Mouse (Mus musculus): ENCODE results near the gene Ctu2. TPM values are rescaled to one million over a fixed set of nuclear protein-coding genes. Genes with fewer than 3 reads are reported as not detected.

Gene Ctu2
- polyA plus RNA-seq, 1 experiment from 2014 or later, result 44.6 TPM

Other genes with a start within 250 kb of the Ctu2 start
- 4.9 and 5.2 TPM in 2 replicates for gene Zfpm1, start 194.0 kb upstream of the Ctu2 start, polyA plus RNA-seq (2015; fragmentation: Nextera tagmentation; extraction: Ambion mirVana)
- not detected in 2 replicates for gene Trhr2, start 115.4 kb upstream of the Ctu2 start, polyA plus RNA-seq (2015; fragmentation: Nextera tagmentation; extraction: Ambion mirVana)
- 53.9 and 54.0 TPM in 2 replicates for gene Zc3h18, start 99.5 kb upstream of the Ctu2 start, polyA plus RNA-seq (2015; fragmentation: Nextera tagmentation; extraction: Ambion mirVana)
- gene Il17c, start 54.1 kb upstream of the Ctu2 start, polyA plus RNA-seq (2015; fragmentation: Nextera tagmentation; extraction: Ambion mirVana), result not detected in 2 replicates
- gene Cyba, start 43.2 kb upstream of the Ctu2 start, polyA plus RNA-seq (2015; fragmentation: Nextera tagmentation; extraction: Ambion mirVana), result 307 and 314 TPM in 2 replicates
- 60.2 and 68.3 TPM in 2 replicates for gene Mvd, start 32.7 kb upstream of the Ctu2 start, polyA plus RNA-seq (2015; fragmentation: Nextera tagmentation; extraction: Ambion mirVana)
- gene Snai3, start 15.4 kb upstream of the Ctu2 start, polyA plus RNA-seq (2015; fragmentation: Nextera tagmentation; extraction: Ambion mirVana), result 0.57 and 0.86 TPM in 2 replicates
- 29.5 and 31.5 TPM in 2 replicates for gene Rnf166, start 79 bp upstream of the Ctu2 start, polyA plus RNA-seq (2015; fragmentation: Nextera tagmentation; extraction: Ambion mirVana)
- 10.8 and 12.2 TPM in 2 replicates for gene Piezo1, start 75.2 kb downstream of the Ctu2 start, polyA plus RNA-seq (2015; fragmentation: Nextera tagmentation; extraction: Ambion mirVana)
- gene Cdt1, start 91.9 kb downstream of the Ctu2 start, polyA plus RNA-seq (2015; fragmentation: Nextera tagmentation; extraction: Ambion mirVana), result 40.3 and 41.8 TPM in 2 replicates
- 545 and 612 TPM in 2 replicates for gene Aprt, start 100.8 kb downstream of the Ctu2 start, polyA plus RNA-seq (2015; fragmentation: Nextera tagmentation; extraction: Ambion mirVana)
- 17.1 and 18.8 TPM in 2 replicates for gene Galns, start 135.3 kb downstream of the Ctu2 start, polyA plus RNA-seq (2015; fragmentation: Nextera tagmentation; extraction: Ambion mirVana)
- 58.0 and 76.0 TPM in 2 replicates for gene Trappc2l, start 135.5 kb downstream of the Ctu2 start, polyA plus RNA-seq (2015; fragmentation: Nextera tagmentation; extraction: Ambion mirVana)
- gene Pabpn1l, start 146.6 kb downstream of the Ctu2 start, polyA plus RNA-seq (2015; fragmentation: Nextera tagmentation; extraction: Ambion mirVana), result not detected in 2 replicates
- gene Cbfa2t3, start 223.0 kb downstream of the Ctu2 start, polyA plus RNA-seq (2015; fragmentation: Nextera tagmentation; extraction: Ambion mirVana), result 4.6 and 4.7 TPM in 2 replicates